Mouse (Mus musculus) cerebellum, adult 2 months (tissue): Measurements from ENCODE around the gene Accsl. TPM values are rescaled to one million over a fixed set of nuclear protein-coding genes. Genes with fewer than 3 reads are reported as not detected.

Source experiments
- DNase-seq, 2 experiments: peaks; one replicate each; pipeline ENCODE4 v3.0.0; 2021
- H3K27ac ChIP-seq: fragments of 200-500 bp; 2 replicates; pipeline ENCODE4 v1.5.1; 2012; ENCODE audit warnings: low read length, control low read depth, inconsistent platforms; ENCODE audit not compliant: insufficient read depth
- H3K27me3 ChIP-seq: fragments of 200-500 bp; 2 replicates; pipeline ENCODE4 v1.6.1; 2012; ENCODE audit warnings: inconsistent platforms, mild to moderate bottlenecking, low read length, moderate library complexity; ENCODE audit not compliant: control insufficient read depth, insufficient read depth
- H3K4me1 ChIP-seq: fragments of 200-500 bp; 2 replicates; pipeline ENCODE4 v1.6.1; 2011; ENCODE audit warnings: low read length; ENCODE audit not compliant: control insufficient read depth, insufficient read depth
- H3K4me3 ChIP-seq: fragments of 200-500 bp; replicated peaks from 2 replicates; pipeline ENCODE3; 2011; ENCODE audit warnings: mild to moderate bottlenecking, low read depth, low read length, control low read depth; ENCODE audit not compliant: insufficient read depth
- CTCF ChIP-seq: fragments of 200-500 bp; IDR thresholded peaks from 2 replicates; pipeline ENCODE4 v1.5.1; 2011; ENCODE audit warnings: low read depth, mild to moderate bottlenecking, control low read depth, low read length, moderate library complexity, borderline replicate concordance; ENCODE audit not compliant: insufficient read depth
- POLR2A ChIP-seq: fragments of 200-500 bp; IDR thresholded peaks from 2 replicates; pipeline ENCODE4 v1.6.1; 2011; ENCODE audit warnings: low read length, control low read depth, borderline replicate concordance; ENCODE audit not compliant: insufficient read depth
- WGBS: fragments of 180-500 bp; shearing (Covaris S2); methylation state at CpG from one replicate; pipeline ENCODE4 v1.1.7; 2018; 5-methylcytosine and 5-hydroxymethylcytosine counted together
- polyA plus RNA-seq: library from polyadenylated mRNA; depleted of rRNA; stranded (reverse); fragments of >200 nt; gene quantifications from 2 replicates; pipeline ENCODE4 v1.2.3, GENCODE M21; 2012; rRNA removed

The Accsl gene
- 0.72 and 1.1 TPM in 2 replicates for polyA plus RNA-seq

DNA sequence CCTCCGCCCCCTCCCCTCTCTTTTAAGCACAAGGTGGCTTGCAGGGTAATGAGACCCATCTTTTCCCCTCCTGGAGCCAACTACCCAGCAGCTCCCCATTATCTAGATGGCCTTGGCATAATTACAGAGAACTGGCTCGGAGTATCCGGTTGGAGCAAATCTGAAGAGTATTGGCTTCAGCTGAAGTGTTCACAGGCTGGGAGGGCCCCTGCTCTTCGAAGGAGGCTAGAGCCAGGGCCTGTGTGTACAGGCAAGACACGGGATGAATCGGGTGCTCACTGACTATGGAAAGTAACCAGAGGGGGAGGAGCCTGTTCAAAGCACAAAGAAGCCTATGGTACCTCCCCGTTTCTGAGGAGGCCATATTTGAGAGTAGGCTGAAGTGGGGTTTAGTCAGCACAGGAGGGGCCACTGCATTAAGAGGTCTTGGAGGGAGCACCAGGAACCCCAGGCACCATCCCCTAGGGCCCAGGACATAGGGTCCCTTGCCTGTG is at the start of gene Accsl:
Gene Accsl, minus strand, starts transcription at position 51 of the 494 bp plus-strand sequence.
- Histone ChIP-seq H3K4me1 (no peaks in the 10 kb centered on the region), H3K27me3 (no peaks in the 10 kb centered on the region), H3K4me3 (no peak within 1 kb of the TSS), H3K27ac (no peak within 1 kb of the TSS)
- TF ChIP-seq CTCF: no peak
- TF ChIP-seq POLR2A: no peak
- WGBS: 40% methylated on average over 7 of the region's 7 CpGs
- DNase-seq: no peak

DNA sequence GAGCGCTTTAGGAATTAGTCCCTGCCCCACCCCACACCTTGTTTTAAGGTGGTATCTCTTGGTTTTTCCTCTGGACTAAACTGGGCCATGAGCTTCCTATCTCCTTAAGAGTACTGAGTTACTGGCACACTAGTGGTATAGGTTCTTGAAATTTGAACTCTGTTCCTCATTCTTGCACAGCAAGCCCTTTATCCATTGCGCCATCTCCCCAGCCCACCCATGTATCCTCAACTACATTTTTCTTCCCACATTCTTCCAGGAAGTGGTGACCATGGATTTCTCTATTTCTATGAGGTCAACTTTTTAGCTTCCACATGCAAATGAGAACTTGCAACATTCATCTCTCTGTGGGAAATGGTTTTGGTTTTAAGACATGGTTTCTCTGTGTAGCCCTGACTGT is 44.6 kb upstream of the Accsl start:
- no peak overlapping the region for H3K4me3 ChIP-seq
- no peaks in the 10 kb centered on the region; the same call in 1 of the 2 replicates for H3K4me1 ChIP-seq
- no peak for DNase-seq
- TF ChIP-seq POLR2A: no peak
- TF ChIP-seq CTCF: no peak
- H3K27ac ChIP-seq: no peak overlapping the region
- WGBS: 95% methylated on average over 2 of the region's 2 CpGs
- no peaks in the 10 kb centered on the region for H3K27me3 ChIP-seq

DNA sequence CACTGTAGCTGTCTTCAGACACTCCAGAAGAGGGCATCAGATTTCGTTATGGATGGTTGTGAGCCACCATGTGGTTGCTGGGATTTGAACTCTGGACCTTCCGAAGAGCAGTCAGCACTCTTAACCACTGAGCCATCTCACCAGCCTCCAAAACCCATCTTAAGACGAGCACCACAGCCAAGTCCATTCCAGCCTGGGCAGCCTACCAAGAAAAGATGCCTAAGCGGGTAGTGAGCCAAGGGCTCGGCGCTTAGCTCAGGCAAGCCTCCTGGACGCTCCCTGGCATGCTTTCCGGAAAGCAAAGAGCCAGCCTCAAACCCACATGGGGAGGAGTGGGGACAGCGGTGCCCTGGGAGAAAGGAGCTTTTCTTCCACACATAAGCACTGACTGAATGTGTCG is 43.0 kb upstream of the Accsl start:
- peak; percentile 70 to 80 for DNase-seq
- TF ChIP-seq POLR2A (no peak), CTCF (no peak)
- H3K27me3 ChIP-seq: no peaks in the 10 kb centered on the region
- H3K27ac ChIP-seq: no peak overlapping the region
- 12% methylated on average over 10 of the region's 10 CpGs for WGBS
- no peaks in the 10 kb centered on the region; the same call in 1 of the 2 replicates for H3K4me1 ChIP-seq
- H3K4me3 ChIP-seq: no peak overlapping the region

DNA sequence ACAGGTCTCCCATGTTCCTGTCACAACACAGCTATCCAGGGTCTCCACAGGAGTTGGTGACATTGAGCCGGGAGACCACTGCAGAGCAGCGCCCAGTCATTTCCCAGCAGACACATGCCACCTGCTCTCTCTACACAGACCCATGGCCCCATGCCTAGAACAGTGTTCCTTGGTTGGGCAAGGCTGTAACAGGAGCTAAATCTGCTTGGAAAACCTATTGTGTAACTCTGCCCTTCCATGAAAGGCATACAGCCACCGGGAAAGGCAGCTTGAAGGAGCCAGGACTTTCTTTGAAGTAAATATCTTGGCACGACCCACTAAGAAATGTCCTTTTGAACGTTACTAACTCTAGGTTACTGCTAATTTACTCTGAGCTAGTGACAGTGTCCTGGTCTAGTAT is 40.8 kb upstream of the Accsl start:
- WGBS: 34% methylated on average over 5 of the region's 5 CpGs
- no peak for TF ChIP-seq POLR2A
- no peak for TF ChIP-seq CTCF
- Histone ChIP-seq H3K4me1 (no peaks in the 10 kb centered on the region; the same call in 1 of the 2 replicates), H3K27ac (no peak overlapping the region), H3K27me3 (no peaks in the 10 kb centered on the region), H3K4me3 (no peak overlapping the region)
- no peak for DNase-seq

DNA sequence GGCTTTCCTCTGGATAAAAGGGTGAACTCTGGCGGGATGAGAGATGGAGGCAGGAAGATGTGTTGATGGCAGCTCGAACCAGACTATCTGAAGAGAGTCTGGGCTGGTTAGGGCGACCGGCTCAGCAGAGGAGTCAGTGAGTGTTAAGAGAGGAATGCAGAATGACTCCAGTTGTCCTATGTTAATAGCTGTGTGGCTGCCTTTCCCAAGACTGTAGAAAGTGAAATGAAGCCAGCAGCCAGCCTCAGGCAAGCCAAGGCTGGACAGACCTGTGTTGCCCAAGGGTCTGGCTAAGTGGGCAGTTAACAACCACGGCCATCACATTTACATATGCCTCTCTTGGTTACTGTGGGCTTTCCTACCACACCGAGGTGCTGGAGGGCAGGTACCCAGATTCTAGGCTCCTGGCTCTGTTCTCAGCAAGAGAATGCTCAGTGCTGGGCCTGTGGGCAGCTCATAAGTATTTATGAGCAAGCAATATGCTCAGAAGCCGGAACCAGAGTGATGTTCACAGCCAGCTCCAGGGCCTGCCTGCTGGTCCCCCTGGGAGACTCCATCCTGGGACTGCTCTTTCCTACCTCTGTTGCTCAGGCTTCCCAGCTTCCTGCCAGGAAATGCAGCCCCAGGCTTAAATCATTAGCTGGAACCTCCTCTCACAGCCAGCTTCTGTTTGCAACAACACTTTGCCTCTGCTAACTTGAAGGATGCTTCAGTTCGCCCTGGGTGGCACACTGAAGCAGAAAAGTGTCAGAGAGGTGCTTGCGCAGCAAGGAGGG is 38.8 kb upstream of the Accsl start:
- no peak overlapping the region for H3K4me3 ChIP-seq
- H3K27ac ChIP-seq: no peak overlapping the region
- H3K27me3 ChIP-seq: no peaks in the 10 kb centered on the region
- H3K4me1 ChIP-seq: peaks cover 10% of the 10 kb centered on the region
- TF ChIP-seq POLR2A (no peak), CTCF (no peak)
- no peak for DNase-seq
- 75% methylated on average over 9 of the region's 9 CpGs for WGBS

DNA sequence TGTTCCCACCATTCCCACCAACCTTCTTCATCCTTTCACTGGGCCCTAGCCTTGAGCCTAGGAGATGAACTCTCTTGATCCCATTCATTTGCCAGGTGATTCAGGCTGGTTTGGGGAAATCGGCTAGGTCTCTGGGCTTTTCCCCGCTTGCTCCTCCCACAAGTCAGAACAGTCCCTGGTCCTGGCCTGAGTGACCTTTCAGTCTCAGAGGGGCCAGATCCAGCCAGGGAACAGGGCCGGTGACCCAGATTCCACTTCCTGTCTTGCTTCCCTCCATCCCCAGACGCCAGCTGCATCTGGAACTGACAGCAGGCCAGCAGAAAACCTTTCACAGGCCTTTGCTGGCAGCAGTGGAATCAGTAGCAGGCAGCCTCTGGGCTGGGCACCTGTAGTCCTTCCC is 37.4 kb upstream of the Accsl start:
- TF ChIP-seq CTCF (no peak), POLR2A (no peak)
- DNase-seq: no peak
- WGBS: 67% methylated on average over 4 of the region's 4 CpGs
- Histone ChIP-seq H3K4me3 (no peak overlapping the region), H3K27ac (no peak overlapping the region), H3K4me1 (peaks cover 10% of the 10 kb centered on the region), H3K27me3 (no peaks in the 10 kb centered on the region)

DNA sequence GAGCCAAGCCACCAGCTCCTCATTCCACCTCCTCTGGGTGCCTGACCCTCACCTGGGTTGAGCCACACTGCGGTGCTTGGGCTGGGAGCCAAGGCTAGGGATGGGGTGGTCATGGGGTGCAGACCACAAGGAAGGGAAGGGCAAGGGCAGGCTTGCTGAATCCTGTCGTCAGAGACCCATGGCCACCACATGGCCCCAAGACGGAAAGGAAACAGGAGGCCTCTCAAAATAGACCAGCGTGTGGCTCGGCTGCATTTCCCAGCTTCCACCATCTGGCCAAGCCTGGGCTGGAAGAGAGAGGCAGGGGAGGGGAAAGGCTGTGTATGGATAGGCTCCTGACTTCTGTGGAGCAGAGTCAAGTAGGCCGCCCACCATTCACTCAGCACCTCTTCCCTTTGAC is 34.5 kb upstream of the Accsl start:
- no peaks in the 10 kb centered on the region for H3K27me3 ChIP-seq
- peak; percentile 27 to 34 for DNase-seq
- no peak overlapping the region for H3K4me3 ChIP-seq
- peaks cover 10% of the 10 kb centered on the region for H3K4me1 ChIP-seq
- no peak overlapping the region for H3K27ac ChIP-seq
- 22% methylated on average over 6 of the region's 6 CpGs for WGBS
- no peak for TF ChIP-seq CTCF
- TF ChIP-seq POLR2A: no peak
